Comparison of ENCODE assay signal across 38 mouse cellular contexts in genomic region chr13:56605503-56605902, GRCm38 (mm10). TPM values are rescaled to one million over a fixed set of nuclear protein-coding genes. Genes with fewer than 3 reads are reported as not detected.
DNase-seq lines count a peak whose midpoint lies in the region; ATAC-seq lines count a peak whose summit lies in the region.
"Had no signal": no experiment of that assay in that cellular context is flagged by ENCODE, and none has a peak within 500 bp of the region (broad histone marks: within the 10 kb centered on the region; RNA-seq: fewer than 3 reads in every experiment).

No protein-coding gene starts in this region.

- no peak for DNase-seq in cerebellum, postnatal 4 days (ENCODE audit: low spot score in 2 of 2)
- peak; percentile 59 to 61 for DNase-seq in cerebellum, postnatal 10 days
- no peak for DNase-seq in embryonic facial prominence, embryonic 14.5 days (ENCODE audit: low spot score)
- no peak for DNase-seq in heart, postnatal 14 days
- DNase-seq: adrenal gland, postnatal 10 days; forebrain, postnatal 0 days; heart, postnatal 36 days; kidney, adult 9 months; kidney, postnatal 10 days; layer of hippocampus, adult 9-11 months; liver, postnatal 0 days; lung, postnatal 36 days; right cerebral cortex, postnatal 4 days; thymus, adult 18-20 months; thymus, postnatal 36 days had no signal

- no peak overlapping the region for H3K9ac ChIP-seq in embryonic facial prominence, embryonic 14.5 days (ENCODE audit: low read depth, low read length)
- no peak overlapping the region for H3K9ac ChIP-seq in liver, embryonic 12.5 days
- no peak overlapping the region for H3K9ac ChIP-seq in forebrain, embryonic 13.5 days
- H3K9ac ChIP-seq: embryonic facial prominence, embryonic 12.5 days; forebrain, postnatal 0 days; heart, embryonic 15.5 days; hindbrain, embryonic 12.5 days; liver, postnatal 0 days had no signal

- peak; percentile 77 for ATAC-seq in cerebellum, adult (ENCODE audit: insufficient number of reproducible peaks, low FRiP score, low TSS enrichment)
- ATAC-seq in embryonic facial prominence, embryonic 14.5 days (ENCODE audit: low read depth): no peak
- ATAC-seq in liver, embryonic 12.5 days: no peak
- no peak for ATAC-seq in forebrain, embryonic 13.5 days
- ATAC-seq in erythroid progenitor cell, adult 5-6 weeks (replicated peaks; ENCODE audit: low FRiP score, poor library complexity, severe bottlenecking): no peak
- ATAC-seq: forebrain, postnatal 0 days; intestine, embryonic 16.5 days; liver, postnatal 0 days; midbrain, embryonic 16.5 days had no signal

- no peak overlapping the region for H3K4me3 ChIP-seq in embryonic facial prominence, embryonic 14.5 days (ENCODE audit: low read depth, low read length)
- H3K4me3 ChIP-seq in liver, embryonic 12.5 days: no peak overlapping the region
- no peak overlapping the region for H3K4me3 ChIP-seq in forebrain, embryonic 13.5 days
- H3K4me3 ChIP-seq: embryonic facial prominence, embryonic 12.5 days; heart, embryonic 15.5 days; hindbrain, embryonic 12.5 days had no signal

- H3K36me3 ChIP-seq in embryonic facial prominence, embryonic 14.5 days (ENCODE audit: control insufficient read depth, insufficient read depth, low read length): no peaks in the 10 kb centered on the region
- no peaks in the 10 kb centered on the region for H3K36me3 ChIP-seq in liver, embryonic 12.5 days
- H3K36me3 ChIP-seq in forebrain, embryonic 13.5 days (ENCODE audit: poor library complexity, severe bottlenecking): no peaks in the 10 kb centered on the region
- H3K36me3 ChIP-seq: embryonic facial prominence, embryonic 12.5 days; heart, embryonic 15.5 days; hindbrain, embryonic 12.5 days had no signal

- H3K9me3 ChIP-seq in embryonic facial prominence, embryonic 14.5 days (ENCODE audit: control insufficient read depth, low read length): no peaks in the 10 kb centered on the region
- H3K9me3 ChIP-seq in liver, embryonic 12.5 days (replicated peaks): no peaks in the 10 kb centered on the region
- no peaks in the 10 kb centered on the region for H3K9me3 ChIP-seq in forebrain, embryonic 13.5 days (replicated peaks)
- H3K9me3 ChIP-seq: embryonic facial prominence, embryonic 12.5 days; heart, embryonic 15.5 days; hindbrain, embryonic 12.5 days had no signal

- 84% methylated on average over 9 of the region's 9 CpGs for WGBS in embryonic facial prominence, embryonic 14.5 days
- WGBS in liver, embryonic 12.5 days (ENCODE audit: insufficient replicate concordance): 70% methylated on average over 9 of the region's 9 CpGs
- 92% methylated on average over 9 of the region's 9 CpGs for WGBS in forebrain, embryonic 13.5 days

- H3K27ac ChIP-seq in embryonic facial prominence, embryonic 14.5 days (replicated peaks; ENCODE audit: low read depth, low read length): peak overlapping the region; percentile 83; the same call in 1 of the 2 replicates
- H3K27ac ChIP-seq in liver, embryonic 12.5 days: no peak overlapping the region
- no peak overlapping the region for H3K27ac ChIP-seq in forebrain, embryonic 13.5 days
- H3K27ac ChIP-seq: embryonic facial prominence, embryonic 12.5 days; heart, embryonic 15.5 days; hindbrain, embryonic 12.5 days had no signal

- intact Hi-C loops in heart, postnatal 14 days (cut with DNase I): no loop called here

- no peaks in the 10 kb centered on the region for H3K27me3 ChIP-seq in embryonic facial prominence, embryonic 14.5 days (replicated peaks; ENCODE audit: control insufficient read depth, insufficient read depth, low read length)
- peaks cover 50% of the 10 kb centered on the region for H3K27me3 ChIP-seq in liver, embryonic 12.5 days (replicated peaks)
- H3K27me3 ChIP-seq in forebrain, embryonic 13.5 days: peaks cover 29% of the 10 kb centered on the region
- H3K27me3 ChIP-seq: embryonic facial prominence, embryonic 12.5 days had no signal

- peaks cover 53% of the 10 kb centered on the region for H3K4me1 ChIP-seq in embryonic facial prominence, embryonic 14.5 days (ENCODE audit: control insufficient read depth, insufficient read depth, low read length)
- peaks cover 8% of the 10 kb centered on the region; the same call in 1 of the 2 replicates for H3K4me1 ChIP-seq in liver, embryonic 12.5 days
- H3K4me1 ChIP-seq in forebrain, embryonic 13.5 days: peaks cover 27% of the 10 kb centered on the region

- no peak overlapping the region for H3K4me2 ChIP-seq in embryonic facial prominence, embryonic 14.5 days (ENCODE audit: low read depth, low read length)
- H3K4me2 ChIP-seq in liver, embryonic 12.5 days: no peak overlapping the region
- H3K4me2 ChIP-seq in forebrain, embryonic 13.5 days: no peak overlapping the region
- H3K4me2 ChIP-seq: embryonic facial prominence, embryonic 12.5 days; heart, embryonic 15.5 days; hindbrain, embryonic 12.5 days; liver, embryonic 11.5 days; midbrain, embryonic 11.5 days had no signal

RNA-seq across cellular contexts. Expression of gene Tgfbi, which starts 3.8 kb away (rescaled TPM):
- polyA plus RNA-seq in embryonic facial prominence, embryonic 14.5 days (2014; fragmentation: Nextera tagmentation; extraction: Ambion mirVana): 60.1 and 79.9 TPM in 2 replicates
- 13.4 and 14.0 TPM in 2 replicates for polyA plus RNA-seq in liver, embryonic 12.5 days (2016; fragmentation: Nextera tagmentation; extraction: Ambion mirVana)
- total RNA-seq in heart, postnatal 14 days (2021): 10 to 100 TPM; 17.1 to 22.3 TPM
- 4.8 and 6.9 TPM in 2 replicates for polyA plus RNA-seq in forebrain, embryonic 13.5 days (2015; fragmentation: Nextera tagmentation; extraction: Ambion mirVana)
- 10.1 and 20.5 TPM in 2 replicates for total RNA-seq in erythroid progenitor cell, adult 5-6 weeks (2015; ENCODE audit: low replicate concordance)
- 9.9 and 12.9 TPM in 2 replicates for total RNA-seq in erythroid progenitor cell, adult 5-6 weeks (2017; ENCODE audit: low replicate concordance)
- total RNA-seq: CH12.LX had no signal

RNA-seq across cellular contexts. Expression of gene Lect2, which starts 57.2 kb away (rescaled TPM):
- polyA plus RNA-seq in embryonic facial prominence, embryonic 14.5 days (2014; fragmentation: Nextera tagmentation; extraction: Ambion mirVana): 0.21 TPM in 1 of 2 replicates, not detected in the other
- polyA plus RNA-seq in liver, embryonic 12.5 days (2016; fragmentation: Nextera tagmentation; extraction: Ambion mirVana): 31.7 and 38.1 TPM in 2 replicates
- total RNA-seq in heart, postnatal 14 days (2021): not detected
- polyA plus RNA-seq in forebrain, embryonic 13.5 days (2015; fragmentation: Nextera tagmentation; extraction: Ambion mirVana): not detected in 2 replicates
- total RNA-seq in erythroid progenitor cell, adult 5-6 weeks (2015; ENCODE audit: low replicate concordance): not detected in 2 replicates
- total RNA-seq in erythroid progenitor cell, adult 5-6 weeks (2017; ENCODE audit: low replicate concordance): not detected in 2 replicates
- total RNA-seq: CH12.LX; ES-E14; forebrain, postnatal 0 days; gastrocnemius, adult 8-10 months; heart, adult 8-10 months; heart, postnatal 36 days; left cerebral cortex, postnatal 10 days; megakaryocyte, adult 5-6 weeks had no signal
- polyA plus RNA-seq: C2C12; embryonic facial prominence, embryonic 12.5 days; forebrain, embryonic 11.5 days; forebrain, postnatal 0 days; heart, embryonic 15.5 days; hindbrain, embryonic 12.5 days; limb, embryonic 11.5 days; lung, embryonic 16.5 days; midbrain, embryonic 11.5 days; midbrain, embryonic 16.5 days; neural tube, embryonic 11.5 days; spleen, adult 2 months had no signal

Comparison
In these comparisons a context has a peak if more than half of its experiments do, and no peak if none do; other contexts are left out.
1. DNase-seq: peak in cerebellum, postnatal 10 days (2 of 2); none in cerebellum, postnatal 4 days (0 of 2), embryonic facial prominence, embryonic 14.5 days (single experiment) and heart, postnatal 14 days (0 of 2).
2. RNA of gene Lect2, which starts 57.2 kb away (polyA plus RNA-seq): 31.7 to 38.1 TPM in liver, embryonic 12.5 days; 0.21 TPM in embryonic facial prominence, embryonic 14.5 days and not detected in forebrain, embryonic 13.5 days; every median in the first group is over 10 times any median in the second.